Mouse (Mus musculus) 3134 (cell line): ENCODE results near the gene Fat2.

Experiments
- DNase-seq: peaks from one replicate; pipeline ENCODE4 v3.0.0-alpha.2; 2011; ENCODE audit warnings: low spot score; ENCODE audit not compliant: insufficient read length; ENCODE audit errors: extremely low read depth

Fat2 gene

DNA sequence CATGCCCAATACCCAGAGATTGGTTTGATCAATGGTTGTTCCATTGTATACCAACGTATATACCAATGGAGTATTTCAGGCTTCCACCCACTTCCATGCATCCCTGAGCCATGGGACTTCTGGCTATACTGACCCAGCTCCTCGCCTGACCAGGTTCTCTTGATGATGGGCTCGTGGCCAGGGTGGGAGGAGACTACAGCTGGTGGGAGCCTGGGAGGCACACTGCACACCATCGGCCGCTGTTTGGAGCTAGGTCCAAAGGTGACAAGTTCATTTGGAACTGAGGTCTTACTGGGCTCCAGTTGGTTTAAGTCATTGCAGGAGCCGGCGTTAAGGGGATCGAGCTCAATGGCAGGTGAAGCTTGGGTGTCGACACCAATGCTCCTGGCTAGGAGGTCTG lies 83.0 kb downstream of the Fat2 start:
- no peak for DNase-seq

DNA sequence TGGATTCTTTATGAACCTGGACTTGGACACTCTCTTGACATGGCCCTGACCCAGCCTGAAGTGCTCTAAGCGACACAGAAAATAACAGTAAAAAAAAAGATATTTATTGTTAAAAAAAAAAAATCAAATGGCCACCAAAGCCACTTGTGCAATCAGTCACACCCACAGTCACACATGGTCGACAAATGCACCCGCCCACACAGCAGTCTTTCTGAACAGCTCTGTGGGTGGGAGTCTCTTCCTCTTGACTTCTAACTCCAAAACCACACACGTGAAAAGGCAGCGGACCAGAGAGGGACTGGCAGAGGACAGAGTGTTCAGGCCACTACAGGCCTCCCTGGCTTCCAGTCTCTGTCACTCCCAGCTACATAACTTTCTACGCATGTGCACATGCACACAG lies 85.8 kb downstream of the Fat2 start:
- no peak for DNase-seq

DNA sequence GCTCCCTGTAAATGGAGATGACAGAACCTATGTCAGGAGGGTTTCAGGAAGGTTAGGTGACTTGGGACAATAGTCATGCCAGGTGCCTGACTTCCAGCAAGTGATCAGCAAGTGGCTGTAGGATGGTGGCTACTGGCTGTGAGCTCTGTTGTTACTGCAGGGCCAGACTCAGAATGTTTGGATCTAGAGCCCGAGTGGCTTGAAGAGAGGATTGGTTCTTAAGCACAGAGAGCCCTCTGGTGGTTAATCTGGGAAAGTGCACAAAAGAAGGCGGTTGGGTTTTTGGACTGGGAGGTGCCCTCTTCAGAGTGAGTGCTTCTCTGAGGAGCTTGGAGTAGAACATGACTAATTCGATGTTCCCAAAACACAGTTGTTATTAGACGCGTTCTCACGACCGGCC lies 95.8 kb downstream of the Fat2 start:
- DNase-seq = peak; percentile 62

DNA sequence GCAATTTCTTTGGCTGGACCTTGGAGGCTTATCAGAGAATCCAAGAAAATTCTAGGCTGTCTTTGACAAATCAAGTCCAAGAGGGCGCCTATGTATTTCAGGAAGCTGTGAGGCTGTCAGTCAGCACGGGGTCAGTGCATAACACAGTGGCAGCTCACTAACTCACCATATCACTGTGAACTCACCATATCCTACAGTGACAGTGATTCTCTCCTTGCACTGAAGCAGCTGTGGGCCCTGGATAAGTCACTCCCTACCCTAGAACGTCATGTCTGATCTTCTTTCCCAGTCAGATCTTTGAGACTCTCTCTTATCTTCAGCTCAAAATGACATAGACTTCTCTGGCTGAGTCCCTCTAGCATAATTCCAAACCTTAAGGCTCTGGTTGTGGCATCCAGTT lies 96.9 kb downstream of the Fat2 start:
- DNase-seq = no peak

DNA sequence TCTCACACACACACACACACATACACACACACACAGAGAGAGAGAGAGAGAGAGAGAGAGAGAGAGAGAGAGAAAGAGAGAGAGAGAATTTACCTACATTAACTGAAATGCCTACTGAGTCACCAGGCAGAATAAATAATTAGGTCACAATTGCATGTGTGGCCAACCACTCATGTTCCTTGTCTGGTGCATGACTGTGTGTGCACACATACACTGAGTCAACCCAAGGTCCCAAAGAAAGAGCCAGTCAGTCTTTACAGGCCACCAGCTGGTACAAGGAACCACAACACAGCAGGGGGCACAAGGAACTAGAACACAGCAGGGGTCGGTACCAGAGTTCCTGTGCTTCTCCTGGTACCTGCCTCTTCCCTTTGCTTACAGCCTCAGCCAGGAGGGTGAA lies 99.5 kb downstream of the Fat2 start:
- no peak for DNase-seq

DNA sequence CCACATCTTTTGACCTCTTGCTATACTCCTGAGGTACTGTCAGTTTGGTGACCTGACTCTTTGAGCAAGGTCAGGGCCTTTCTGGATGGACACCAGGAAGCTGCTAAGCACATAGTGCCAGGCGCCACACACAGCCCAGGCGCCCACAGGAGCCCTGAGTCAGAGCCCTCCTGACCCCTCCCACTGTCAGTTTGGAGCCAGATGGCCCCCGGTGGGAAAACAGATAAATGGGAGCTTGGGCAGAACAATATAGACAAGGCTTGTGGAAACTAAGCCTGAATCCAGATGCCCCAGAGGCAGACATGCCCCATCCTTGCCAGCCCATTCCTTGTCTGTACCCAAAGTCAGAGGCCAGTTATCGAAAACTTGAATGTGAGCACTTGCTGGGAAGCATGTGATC lies 101.6 kb downstream of the Fat2 start:
- DNase-seq = no peak

DNA sequence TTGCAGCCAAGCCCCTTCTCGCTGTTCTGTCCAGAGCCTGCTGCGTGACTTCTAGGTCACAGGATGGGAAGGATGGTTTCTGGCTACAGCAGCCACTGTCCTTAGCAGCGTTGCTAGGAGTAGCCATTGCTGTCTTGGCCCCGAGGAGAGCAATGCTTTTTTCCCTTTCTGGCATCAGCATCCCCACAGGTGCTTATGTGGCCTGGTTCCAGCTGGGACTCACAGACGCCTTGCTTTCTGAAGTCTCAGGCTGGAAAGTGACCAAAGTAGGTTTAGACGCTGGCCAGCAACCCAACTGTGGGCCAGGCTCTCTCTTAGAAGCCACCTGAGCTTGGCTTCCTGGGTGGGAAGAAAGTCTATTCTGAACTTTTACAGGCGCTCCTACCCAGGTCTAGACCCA lies 102.1 kb downstream of the Fat2 start:
- no peak for DNase-seq

DNA sequence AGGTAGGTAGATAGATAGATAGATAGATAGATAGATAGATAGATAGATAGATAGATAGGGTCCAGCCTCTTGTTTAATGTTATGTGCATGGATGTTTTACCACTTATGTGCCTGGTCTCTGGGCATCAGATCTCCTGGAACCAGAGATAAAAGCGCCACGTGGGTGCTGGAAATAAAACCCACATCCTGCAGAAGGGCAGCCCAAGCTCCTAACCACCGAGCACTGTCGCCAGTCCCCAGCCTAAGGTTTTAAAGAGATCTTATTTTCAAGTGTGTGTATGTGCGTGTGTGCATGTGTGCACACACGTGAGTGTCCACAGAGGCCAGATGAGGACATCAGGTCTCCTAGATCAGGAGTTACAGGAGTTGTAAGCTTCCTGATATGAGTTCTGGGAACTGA lies 105.3 kb downstream of the Fat2 start:
- no peak for DNase-seq

DNA sequence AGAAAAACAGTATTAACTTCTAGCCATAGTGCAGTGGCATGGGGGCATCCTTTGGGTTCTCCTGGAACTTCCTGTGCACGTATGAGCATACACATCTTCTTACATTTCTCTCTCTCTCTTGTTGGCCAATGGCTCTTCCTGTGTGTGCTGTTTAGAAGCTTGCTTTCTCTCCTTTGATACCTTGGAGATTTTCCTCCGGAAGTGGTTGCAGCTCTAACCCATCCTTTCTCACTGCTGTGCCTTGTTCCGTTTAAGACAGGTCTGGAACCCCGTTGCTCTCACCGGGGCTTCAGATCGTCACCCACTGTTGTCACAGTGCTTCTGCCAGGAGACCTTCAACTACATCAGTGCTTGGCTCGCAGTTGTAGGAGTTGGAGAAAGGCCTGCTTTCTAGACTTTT lies 115.1 kb downstream of the Fat2 start:
- DNase-seq = no peak

DNA sequence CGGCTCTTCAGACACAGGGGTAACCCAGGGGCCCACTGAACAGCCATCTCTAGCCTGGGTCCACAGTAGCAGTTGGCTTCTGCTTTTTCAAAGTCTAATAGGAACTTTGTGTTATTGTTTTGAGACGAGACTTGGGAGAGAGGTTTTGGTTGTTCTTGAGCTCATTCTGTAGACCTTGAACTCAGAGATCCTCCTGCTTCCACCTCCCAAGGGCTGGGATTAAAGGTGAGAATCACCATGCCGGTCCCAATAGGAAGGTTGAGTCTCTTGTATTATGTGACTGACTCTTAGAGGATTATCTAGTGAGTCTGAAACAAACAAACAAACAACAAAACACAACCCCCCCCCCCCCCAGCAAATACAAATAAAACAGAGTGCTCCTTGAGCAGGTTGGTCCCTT lies 117.9 kb downstream of the Fat2 start:
- DNase-seq = no peak

DNA sequence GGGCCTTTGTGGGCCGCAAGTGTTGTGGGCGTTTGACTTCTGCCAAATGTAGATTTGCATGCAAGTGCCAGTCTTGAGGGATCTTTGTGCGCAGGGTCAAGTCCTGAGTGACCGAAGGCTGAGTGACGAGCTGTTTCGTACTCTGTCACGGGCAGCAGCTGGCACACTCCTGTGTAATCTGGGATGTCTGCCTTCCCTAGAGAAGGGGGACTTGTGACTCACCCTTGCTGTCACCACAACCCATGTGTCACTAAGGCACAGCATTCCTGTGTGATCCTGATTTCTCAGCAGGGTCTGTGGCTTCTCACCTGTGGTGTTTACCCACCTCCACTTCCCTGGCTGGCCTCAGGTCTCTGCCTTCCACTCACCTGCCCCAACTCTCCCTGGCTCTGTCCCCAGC lies 118.5 kb downstream of the Fat2 start:
- DNase-seq = peak; percentile 70

DNA sequence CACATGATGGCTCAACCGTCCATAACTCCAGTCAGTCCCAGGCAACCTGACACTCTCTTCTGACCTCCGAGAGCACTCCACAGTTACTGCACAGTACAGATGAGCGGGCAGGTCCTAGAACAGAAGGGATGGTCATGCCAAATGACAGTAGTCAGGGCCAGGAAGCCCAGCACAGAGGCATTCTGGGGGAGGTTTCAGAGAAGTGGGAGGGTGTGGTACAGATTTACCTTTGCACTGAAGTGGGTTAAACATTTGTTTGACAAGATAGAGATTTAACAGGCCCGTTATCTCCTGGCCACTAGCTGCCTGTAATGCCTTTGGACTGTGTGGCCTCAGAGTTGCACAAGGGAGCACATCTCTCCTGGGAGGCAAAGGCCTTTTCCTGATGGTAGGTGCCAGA lies 118.9 kb downstream of the Fat2 start:
- no peak for DNase-seq

DNA sequence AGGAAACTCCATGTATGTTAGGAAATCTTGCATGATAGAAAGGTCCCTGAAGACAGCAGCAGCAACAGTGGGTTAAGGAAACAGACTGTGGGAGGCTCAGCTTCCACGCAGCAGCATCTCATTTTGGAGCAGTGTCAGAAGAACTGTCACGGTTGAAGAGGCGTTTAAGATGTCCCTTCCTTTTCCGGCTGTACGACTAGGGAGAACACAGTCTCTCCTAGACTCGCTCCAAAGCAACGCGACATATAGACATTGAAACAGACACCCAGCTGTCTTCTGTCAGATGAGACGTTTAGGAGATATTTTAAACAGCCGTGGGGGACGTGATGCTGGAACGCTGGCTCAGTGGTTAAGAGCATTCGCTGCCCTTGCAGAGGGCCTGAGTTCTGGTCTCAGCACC lies 119.5 kb downstream of the Fat2 start:
- DNase-seq = no peak

DNA sequence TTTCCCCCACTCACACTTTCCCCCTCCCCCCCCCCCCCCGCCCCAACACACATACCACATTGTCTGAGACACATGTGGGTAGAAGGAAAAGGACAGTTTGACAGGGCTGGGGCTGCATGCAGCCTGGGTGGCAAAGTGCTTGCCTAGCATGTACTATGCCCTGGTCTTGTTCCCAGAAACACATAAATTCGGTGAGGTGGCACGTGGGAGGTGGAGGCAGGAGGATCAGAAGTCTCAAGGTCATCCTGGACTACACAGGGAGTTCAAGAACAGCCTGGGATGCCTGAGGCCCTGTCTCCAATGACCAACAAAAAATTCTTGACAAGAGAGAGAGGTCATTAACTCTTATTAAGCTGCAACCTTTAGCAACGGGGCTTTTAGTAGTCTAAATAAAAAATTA lies 120.3 kb downstream of the Fat2 start:
- DNase-seq = no peak

DNA sequence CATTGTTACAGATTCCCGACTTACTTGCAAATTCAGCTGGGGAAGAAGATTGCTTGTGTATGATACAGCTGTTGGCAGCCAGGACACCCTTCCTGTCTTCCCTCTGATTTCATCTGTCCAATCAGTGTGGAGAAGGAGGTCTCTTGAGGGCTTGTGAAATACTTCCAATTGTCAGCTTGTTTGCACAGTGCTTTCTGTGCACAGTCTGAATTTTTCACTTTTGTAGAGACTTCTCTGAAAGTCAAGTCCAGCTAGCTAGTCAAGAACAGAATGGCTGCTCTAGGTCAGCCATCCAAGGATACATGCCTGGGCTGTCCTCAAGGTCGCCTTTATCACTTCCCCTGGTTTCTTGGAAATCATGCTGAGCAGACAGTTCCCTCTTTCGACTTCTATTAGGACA lies 121.4 kb downstream of the Fat2 start:
- DNase-seq = no peak

DNA sequence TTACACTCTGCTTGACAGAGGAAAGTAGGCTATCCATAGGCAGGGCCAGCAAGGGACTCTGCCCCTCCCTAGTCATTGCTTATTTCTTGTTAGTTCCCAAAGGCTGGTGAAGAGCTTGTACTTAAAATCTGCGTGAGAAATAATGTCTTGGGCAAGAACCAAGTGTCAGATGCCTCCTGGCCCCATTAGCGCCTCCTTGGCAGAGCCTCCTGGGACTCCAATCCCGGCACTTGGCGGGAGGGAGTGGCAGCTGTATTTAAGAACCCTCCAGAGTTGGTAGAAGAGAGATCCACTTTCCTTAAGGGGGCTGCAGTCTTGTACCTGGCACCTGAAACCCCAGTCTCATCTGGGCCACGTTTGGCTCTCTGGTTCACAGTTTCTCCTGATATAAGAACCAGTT lies 122.2 kb downstream of the Fat2 start:
- no peak for DNase-seq

DNA sequence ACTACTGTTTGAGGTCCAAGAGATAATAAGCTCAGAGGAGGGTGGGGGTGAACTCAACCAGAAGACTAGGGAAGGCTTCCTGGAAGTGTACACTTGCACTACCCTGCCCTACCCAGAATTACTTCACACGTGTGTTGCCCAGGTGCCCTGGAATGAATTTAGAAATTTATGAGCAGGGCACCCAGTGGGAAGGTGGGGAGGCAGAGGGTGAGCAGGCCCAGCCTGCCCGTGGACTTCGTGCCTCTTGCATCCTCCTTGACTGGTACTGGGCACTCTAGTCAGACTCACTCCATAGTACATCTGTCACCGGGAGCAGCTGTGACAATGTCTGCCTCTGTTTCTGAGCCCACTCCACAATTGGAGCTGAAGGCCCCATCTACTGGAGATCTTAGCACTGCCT lies 122.8 kb downstream of the Fat2 start:
- no peak for DNase-seq

DNA sequence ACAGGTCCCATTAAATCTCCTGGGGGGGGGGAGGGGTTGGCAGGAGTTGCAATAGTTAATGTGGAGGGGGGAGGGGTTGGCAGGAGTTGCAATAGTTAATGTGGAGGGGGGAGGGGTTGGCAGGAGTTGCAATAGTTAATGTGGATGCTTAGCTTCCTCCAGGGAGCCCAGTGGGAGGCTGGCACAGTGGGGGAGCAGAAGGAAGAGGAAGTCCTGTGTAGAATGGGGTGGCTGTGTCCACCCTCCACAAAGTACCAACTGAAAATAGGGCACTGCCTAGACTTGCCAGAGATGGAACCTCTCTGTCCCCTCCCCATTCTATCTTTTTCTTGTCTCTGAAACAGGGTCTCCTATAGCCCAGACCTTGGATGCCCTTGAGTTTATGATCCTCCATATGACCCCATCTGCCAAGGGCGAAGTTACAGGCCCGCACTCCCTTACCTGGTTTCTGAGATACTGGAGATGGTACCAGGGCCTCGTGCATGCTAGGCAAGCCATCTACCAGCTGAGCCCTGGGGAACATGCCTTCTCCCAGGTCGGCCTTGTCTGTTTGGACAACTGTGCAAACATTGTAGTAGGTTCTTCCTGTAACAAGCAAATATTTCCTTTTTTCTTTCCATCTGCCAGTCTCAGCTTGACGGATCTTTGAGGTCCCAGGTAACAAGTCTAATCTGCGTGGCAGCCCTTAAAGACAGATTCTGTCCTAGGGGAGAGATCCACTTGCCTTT lies 126.6 kb downstream of the Fat2 start:
- DNase-seq = no peak

DNA sequence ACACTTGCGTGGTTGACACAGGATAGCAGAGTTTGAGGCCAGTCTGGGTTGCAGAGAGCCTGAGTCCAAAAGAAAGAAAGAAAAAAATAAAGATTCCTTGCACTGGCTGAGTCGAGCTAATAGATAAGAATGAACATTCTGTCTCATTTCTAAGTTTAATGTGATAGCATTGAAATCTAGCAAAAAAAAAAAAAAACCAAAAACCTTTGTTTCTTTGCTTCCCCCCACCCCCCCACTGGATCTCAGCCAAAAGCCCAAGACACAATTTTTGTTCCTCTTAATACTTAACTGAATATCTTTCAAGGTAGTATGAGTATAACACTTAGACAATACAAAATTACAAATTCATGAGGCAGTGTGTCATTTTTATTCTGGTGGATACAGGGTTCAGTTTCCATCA lies 127.3 kb downstream of the Fat2 start:
- DNase-seq = no peak

DNA sequence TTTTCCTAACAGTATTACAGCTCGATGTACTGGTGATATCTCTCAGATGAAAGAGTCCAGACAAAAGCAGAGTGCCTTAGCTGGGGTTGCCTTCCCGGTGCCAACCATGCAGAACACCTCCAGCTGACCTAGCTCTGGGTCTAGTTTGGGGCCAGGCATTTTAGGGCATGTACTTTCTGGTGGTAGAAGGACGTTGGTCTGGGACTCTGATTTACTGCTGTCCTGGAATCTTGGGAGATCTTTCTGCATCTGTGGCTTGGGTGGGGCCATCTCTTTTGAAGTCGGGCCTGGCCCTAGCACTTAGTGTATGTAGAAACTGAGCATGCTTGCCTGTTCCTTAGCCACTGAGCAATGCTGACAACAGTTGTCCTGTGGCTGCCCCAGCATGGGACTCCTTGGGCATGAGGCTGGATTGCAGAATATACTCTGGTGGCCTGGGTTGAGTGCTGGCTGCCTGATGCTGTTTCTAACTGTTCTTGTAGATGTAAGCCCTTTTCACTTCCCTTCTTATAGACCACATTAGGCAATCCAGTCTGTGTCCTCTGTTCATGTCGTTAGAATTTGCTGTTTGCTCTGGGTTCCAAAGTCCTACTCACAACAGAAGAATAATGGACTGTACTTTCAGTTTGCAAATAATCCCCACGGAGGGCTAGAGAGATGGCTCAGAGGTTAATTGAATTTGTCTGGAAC lies 128.2 kb downstream of the Fat2 start:
- DNase-seq = no peak

DNA sequence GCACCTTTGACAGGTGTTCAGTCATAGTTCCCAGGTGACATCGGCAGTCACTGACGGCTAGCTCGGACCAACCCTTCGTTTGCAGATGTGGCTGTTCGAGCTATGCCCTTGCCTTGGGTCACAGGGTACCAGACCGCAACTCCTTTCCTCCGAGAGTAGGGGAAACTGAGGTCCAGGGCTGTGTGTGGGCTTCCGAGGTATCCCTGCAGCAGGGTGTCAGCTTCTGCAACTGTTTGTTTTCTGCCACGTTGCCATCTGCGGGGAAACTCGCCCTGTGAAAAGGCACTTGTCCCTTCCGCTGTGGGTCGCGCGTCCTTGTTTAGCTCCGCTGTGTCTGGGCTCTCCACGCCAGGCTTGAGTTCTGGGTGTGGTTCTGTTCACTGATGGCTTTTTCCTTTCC lies 131.8 kb downstream of the Fat2 start:
- DNase-seq = no peak

DNA sequence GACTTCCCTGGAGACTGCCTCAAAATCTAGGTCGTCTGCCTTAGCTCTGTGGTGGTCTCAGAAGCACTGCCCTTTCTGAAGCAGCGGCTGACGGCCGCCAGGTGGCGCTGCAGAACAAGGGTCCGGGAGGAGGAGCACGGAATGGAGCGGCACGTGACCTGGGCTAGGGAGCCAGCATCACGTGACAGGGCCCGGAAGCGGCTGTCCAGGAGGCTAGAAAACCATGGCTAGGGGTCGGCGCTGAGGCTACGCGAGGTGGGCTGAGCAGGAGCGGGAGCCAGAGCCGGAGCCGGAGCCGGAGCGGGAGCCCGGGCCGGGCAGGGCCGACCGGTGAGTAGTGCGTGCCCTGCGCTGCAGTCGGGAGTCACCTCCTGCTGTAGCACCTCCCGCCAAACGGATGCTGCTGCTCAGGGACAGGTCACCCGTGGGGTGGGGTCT lies 132.2 kb downstream of the Fat2 start, which contains the start of gene Slc36a1:
Gene Slc36a1 (plus strand): TSS at position 192 of the 438 bp plus-strand sequence.
- peak; percentile 87 for DNase-seq
